ENCODE assay signal across 25 mouse cellular contexts in the genomic region with DNA sequence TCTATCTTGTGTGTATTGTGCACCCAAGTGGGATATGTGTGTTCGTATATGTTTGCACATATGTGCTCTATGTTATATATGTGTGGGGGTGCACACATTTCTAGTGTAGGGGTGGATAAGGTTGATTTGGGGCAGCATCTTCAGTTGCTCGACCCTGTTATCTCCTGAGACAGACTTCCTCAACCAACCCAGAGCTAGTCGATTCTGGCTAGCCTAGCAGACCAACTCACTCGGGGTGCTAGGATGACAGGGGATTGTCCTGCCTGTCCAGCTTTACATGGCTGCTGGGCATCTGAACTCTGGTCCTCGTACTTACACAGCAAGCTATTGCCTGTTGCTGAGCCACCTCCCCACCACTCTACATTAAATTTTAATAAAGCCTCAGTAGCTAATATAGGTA. TPM values are rescaled to one million over a fixed set of nuclear protein-coding genes. Genes with fewer than 3 reads are reported as not detected.
A peak's percentile ranks its signal among the peaks of the same experiment; 100 is the strongest.
DNase-seq lines count a peak whose midpoint lies in the region; ATAC-seq and TF ChIP-seq lines count a peak whose summit lies in the region.
"Had no signal": no experiment of that assay in that cellular context is flagged by ENCODE, and none has a peak within 500 bp of the region (broad histone marks: within the 10 kb centered on the region; RNA-seq: fewer than 3 reads in every experiment).

No protein-coding gene starts in this region.

- peak; percentile 84 for DNase-seq in heart, adult 11 months
- DNase-seq in c-Kit-positive CD71-positive TER-119-negative erythroid progenitor cells, embryonic 14.5 days (ENCODE audit: low read depth): peak; percentile 51
- DNase-seq in liver: peak; percentile 36
- no peak for DNase-seq in liver, postnatal 0 days
- DNase-seq in hindbrain, embryonic 10.5 days (ENCODE audit: low spot score): no peak
- DNase-seq in stomach, postnatal 0 days (ENCODE audit: low spot score): no peak
- no peak for DNase-seq in kidney, postnatal 4 days
- DNase-seq: cerebellum, postnatal 25 days; gastrocnemius, postnatal 36 days; heart, postnatal 14 days; kidney, adult 8-10 months; kidney, postnatal 25 days; layer of hippocampus, adult 9-11 months; left cerebral cortex, postnatal 4 days; lung, postnatal 14 days; thymus, postnatal 4 days had no signal

- no peak for TF ChIP-seq CTCF in liver, postnatal 0 days (IDR thresholded peaks at IDR 0.05; ENCODE audit: low read depth)
- no peak for TF ChIP-seq CTCF in stomach, postnatal 0 days (IDR thresholded peaks at IDR 0.05; ENCODE audit: low read depth)

- no peak overlapping the region for H3K4me3 ChIP-seq in heart, embryonic 11.5 days (ENCODE audit: low read depth, low read length)
- no peak overlapping the region for H3K4me3 ChIP-seq in liver, postnatal 0 days (ENCODE audit: low read depth, low read length)
- H3K4me3 ChIP-seq in hindbrain, embryonic 10.5 days: no peak overlapping the region
- no peak overlapping the region for H3K4me3 ChIP-seq in stomach, postnatal 0 days (ENCODE audit: low read depth, low read length)
- H3K4me3 ChIP-seq: embryonic facial prominence, embryonic 15.5 days; heart, embryonic 12.5 days; hindbrain, embryonic 13.5 days; left cerebral cortex, adult 2 months; midbrain, embryonic 10.5 days had no signal

- H3K27ac ChIP-seq in heart, embryonic 11.5 days (ENCODE audit: low read depth, low read length): no peak overlapping the region
- H3K27ac ChIP-seq in liver, postnatal 0 days (ENCODE audit: low read depth): no peak overlapping the region
- no peak overlapping the region for H3K27ac ChIP-seq in hindbrain, embryonic 10.5 days
- H3K27ac ChIP-seq in stomach, postnatal 0 days (replicated peaks): no peak overlapping the region
- H3K27ac ChIP-seq: embryonic facial prominence, embryonic 15.5 days; hindbrain, embryonic 13.5 days; left cerebral cortex, adult 2 months; midbrain, embryonic 10.5 days had no signal

- TF ChIP-seq EP300 in liver, postnatal 0 days (IDR thresholded peaks at IDR 0.05; ENCODE audit: low read depth): peak; percentile 78
- TF ChIP-seq EP300 in stomach, postnatal 0 days (optimal IDR thresholded peaks at IDR 0.05): no peak

- no peak overlapping the region for H3K9ac ChIP-seq in heart, embryonic 11.5 days (ENCODE audit: low read depth, low read length)
- no peak overlapping the region for H3K9ac ChIP-seq in liver, postnatal 0 days (replicated peaks)
- H3K9ac ChIP-seq in stomach, postnatal 0 days (ENCODE audit: low read length): no peak overlapping the region
- H3K9ac ChIP-seq: embryonic facial prominence, embryonic 15.5 days; heart, embryonic 12.5 days; hindbrain, embryonic 13.5 days had no signal

- H3K4me1 ChIP-seq in heart, embryonic 11.5 days (ENCODE audit: control insufficient read depth, insufficient read depth, low read length): no peaks in the 10 kb centered on the region
- H3K4me1 ChIP-seq in liver, postnatal 0 days (ENCODE audit: insufficient read depth): peaks cover 21% of the 10 kb centered on the region
- no peaks in the 10 kb centered on the region for H3K4me1 ChIP-seq in hindbrain, embryonic 10.5 days (replicated peaks)
- H3K4me1 ChIP-seq in stomach, postnatal 0 days (replicated peaks; ENCODE audit: control insufficient read depth, insufficient read depth): no peaks in the 10 kb centered on the region
- H3K4me1 ChIP-seq: embryonic facial prominence, embryonic 15.5 days; hindbrain, embryonic 13.5 days; midbrain, embryonic 10.5 days had no signal

- no peaks in the 10 kb centered on the region for H3K9me3 ChIP-seq in heart, embryonic 11.5 days (replicated peaks; ENCODE audit: control insufficient read depth, low read length)
- H3K9me3 ChIP-seq in liver, postnatal 0 days (ENCODE audit: low read length): no peaks in the 10 kb centered on the region
- no peaks in the 10 kb centered on the region for H3K9me3 ChIP-seq in hindbrain, embryonic 10.5 days
- H3K9me3 ChIP-seq in stomach, postnatal 0 days (ENCODE audit: control insufficient read depth, low read length): no peaks in the 10 kb centered on the region
- H3K9me3 ChIP-seq: embryonic facial prominence, embryonic 15.5 days; heart, embryonic 12.5 days; hindbrain, embryonic 13.5 days; midbrain, embryonic 10.5 days had no signal

- no peak overlapping the region for H3K4me2 ChIP-seq in heart, embryonic 11.5 days
- peak overlapping the region; percentile 2 for H3K4me2 ChIP-seq in liver, postnatal 0 days (ENCODE audit: low read depth, low read length)
- no peak overlapping the region for H3K4me2 ChIP-seq in stomach, postnatal 0 days (replicated peaks; ENCODE audit: low read depth)
- H3K4me2 ChIP-seq: embryonic facial prominence, embryonic 15.5 days; heart, embryonic 12.5 days; hindbrain, embryonic 13.5 days had no signal

- H3K27me3 ChIP-seq in heart, embryonic 11.5 days (ENCODE audit: control insufficient read depth, insufficient read depth, low read length): no peaks in the 10 kb centered on the region
- H3K27me3 ChIP-seq in liver, postnatal 0 days (ENCODE audit: insufficient read depth, low read length): no peaks in the 10 kb centered on the region
- H3K27me3 ChIP-seq in hindbrain, embryonic 10.5 days (ENCODE audit: insufficient read depth, poor library complexity, severe bottlenecking): no peaks in the 10 kb centered on the region
- H3K27me3 ChIP-seq in stomach, postnatal 0 days (ENCODE audit: control insufficient read depth, insufficient read depth, low read length): no peaks in the 10 kb centered on the region
- H3K27me3 ChIP-seq: embryonic facial prominence, embryonic 15.5 days; heart, embryonic 12.5 days; hindbrain, embryonic 13.5 days had no signal

- 70% methylated on average over 5 of the region's 5 CpGs for WGBS in heart, embryonic 11.5 days (ENCODE audit: insufficient replicate concordance)
- 32% methylated on average over 5 of the region's 5 CpGs for WGBS in liver, postnatal 0 days (ENCODE audit: insufficient replicate concordance)
- 89% methylated on average over 5 of the region's 5 CpGs for WGBS in hindbrain, embryonic 10.5 days
- WGBS in stomach, postnatal 0 days: 79% methylated on average over 5 of the region's 5 CpGs

- H3K36me3 ChIP-seq in heart, embryonic 11.5 days (ENCODE audit: control insufficient read depth, insufficient read depth, low read length): no peaks in the 10 kb centered on the region
- no peaks in the 10 kb centered on the region for H3K36me3 ChIP-seq in liver, postnatal 0 days (replicated peaks; ENCODE audit: insufficient read depth, low read length)
- H3K36me3 ChIP-seq in hindbrain, embryonic 10.5 days: no peaks in the 10 kb centered on the region
- no peaks in the 10 kb centered on the region for H3K36me3 ChIP-seq in stomach, postnatal 0 days (ENCODE audit: control insufficient read depth, insufficient read depth, low read length)
- H3K36me3 ChIP-seq: embryonic facial prominence, embryonic 15.5 days; heart, embryonic 12.5 days; hindbrain, embryonic 13.5 days; midbrain, embryonic 10.5 days had no signal

- ATAC-seq in heart, embryonic 11.5 days (replicated peaks; ENCODE audit: insufficient number of reproducible peaks, low FRiP score, low TSS enrichment): no peak
- ATAC-seq in liver, postnatal 0 days: peak; percentile 64
- no peak for ATAC-seq in stomach, postnatal 0 days (ENCODE audit: low FRiP score, low TSS enrichment)
- ATAC-seq: CD4-positive, CD25-positive, alpha-beta regulatory T cell, adult 4 months; forebrain, embryonic 14.5 days; inflammation-experienced regulatory T-cells, adult 6 months had no signal

RNA-seq across cellular contexts. Expression of gene Cdk6, which starts 13.0 kb away (rescaled TPM):
- 23.1 and 31.3 TPM in 2 replicates for polyA plus RNA-seq in heart, embryonic 11.5 days (2014; fragmentation: Nextera tagmentation; extraction: Ambion mirVana)
- 17.1 and 17.3 TPM in 2 replicates for polyA plus RNA-seq in liver, postnatal 0 days (2015; fragmentation: Nextera tagmentation; extraction: Ambion mirVana)
- 18.3 and 20.0 TPM in 2 replicates for polyA plus RNA-seq in hindbrain, embryonic 10.5 days (2016; fragmentation: Nextera tagmentation; extraction: Ambion mirVana)
- 15.7 and 16.6 TPM in 2 replicates for polyA plus RNA-seq in stomach, postnatal 0 days (2015; fragmentation: Nextera tagmentation; extraction: Ambion mirVana)

Comparison
In these comparisons a context has a peak if more than half of its experiments do, and no peak if none do; other contexts are left out.
1. DNase-seq: peak in heart, adult 11 months (single experiment), c-Kit-positive CD71-positive TER-119-negative erythroid progenitor cells, embryonic 14.5 days (single experiment) and liver (single experiment); none in liver, postnatal 0 days (single experiment), hindbrain, embryonic 10.5 days (single experiment), stomach, postnatal 0 days (single experiment) and kidney, postnatal 4 days (0 of 2).